Mouse (Mus musculus) forebrain, embryonic 14.5 days (tissue): Measurements from ENCODE around the gene Rxrg. TPM values are rescaled to one million over a fixed set of nuclear protein-coding genes. Genes with fewer than 3 reads are reported as not detected.

Experiments
- ATAC-seq: fragments of 200-750 bp; cut with Nextera tagmentation; 2 replicates; pipeline ENCODE4 v1.8.0; 2017; ENCODE audit warnings: mild to moderate bottlenecking, moderate library complexity
- DNase-seq: peaks from one replicate; pipeline ENCODE4 v3.0.0-alpha.2; 2015; ENCODE audit warnings: low spot score
- H3K27ac ChIP-seq: fragments of 300-500 bp; sonication (generic); 2 replicates; pipeline ENCODE4 v1.5.1; 2014; ENCODE audit warnings: low read depth, mild to moderate bottlenecking, control low read depth, low read length, moderate library complexity
- H3K27me3 ChIP-seq: fragments of 300-500 bp; sonication (generic); replicated peaks from 2 replicates; pipeline ENCODE4 v1.6.1; 2014; ENCODE audit warnings: low read length, control low read depth, mixed read lengths; ENCODE audit not compliant: control insufficient read depth, insufficient read depth
- H3K36me3 ChIP-seq: fragments of 300-500 bp; sonication (generic); 2 replicates; pipeline ENCODE4 v1.6.1; 2014; ENCODE audit warnings: low read length, control low read depth; ENCODE audit not compliant: control insufficient read depth, insufficient read depth
- H3K4me1 ChIP-seq: fragments of 300-500 bp; sonication (generic); 2 replicates; pipeline ENCODE4 v1.6.1; 2014; ENCODE audit warnings: antibody characterized with exemption, low read length, control low read depth; ENCODE audit not compliant: control insufficient read depth, insufficient read depth
- H3K4me2 ChIP-seq: fragments of 300-500 bp; sonication (generic); 2 replicates; pipeline ENCODE4 v1.6.1; 2014; ENCODE audit warnings: mild to moderate bottlenecking, control low read depth, low read length
- H3K4me3 ChIP-seq: fragments of 300-500 bp; sonication (generic); 2 replicates; pipeline ENCODE4 v1.5.1; 2014; ENCODE audit warnings: low read depth, low read length, control low read depth
- H3K9ac ChIP-seq: fragments of 300-500 bp; sonication (generic); 2 replicates; pipeline ENCODE4 v1.6.1; 2014; ENCODE audit warnings: mild to moderate bottlenecking, low read length, control low read depth, moderate library complexity
- H3K9me3 ChIP-seq: fragments of 300-500 bp; sonication (generic); replicated peaks from 2 replicates; pipeline ENCODE4 v1.6.1; 2016; ENCODE audit warnings: low read length, control low read depth, mixed read lengths; ENCODE audit not compliant: control insufficient read depth
- WGBS: fragments of 180-500 bp; shearing (Covaris S2); extraction: QIAGEN DNeasy Blood & Tissue Kit; methylation state at CpG from one replicate; pipeline ENCODE4 v1.1.7; 2014; 5-methylcytosine and 5-hydroxymethylcytosine counted together
- polyA plus RNA-seq: library from polyadenylated mRNA; unstranded; fragments of >200 nt; fragmentation: Nextera tagmentation; extraction: Ambion mirVana; gene quantifications from 2 replicates; pipeline ENCODE4 v1.2.1, GENCODE M21; 2014

The Rxrg gene
- polyA plus RNA-seq, 1 experiment from 2014 or later = 9.3 TPM

- ATAC-seq = no peak
- no peak overlapping the region for H3K4me3 ChIP-seq
- no peaks in the 10 kb centered on the region for H3K36me3 ChIP-seq
- H3K27me3 ChIP-seq = no peaks in the 10 kb centered on the region
- no peak overlapping the region for H3K9ac ChIP-seq
- no peak for DNase-seq
- no peak overlapping the region for H3K27ac ChIP-seq
- no peak overlapping the region for H3K4me2 ChIP-seq
- no peaks in the 10 kb centered on the region for H3K9me3 ChIP-seq
- 94% methylated on average over 6 of the region's 6 CpGs for WGBS
- H3K4me1 ChIP-seq = no peaks in the 10 kb centered on the region
Observed at GRCm38 (mm10) chr1:167631765-167632164, 33.6 kb downstream of the Rxrg start.

DNA sequence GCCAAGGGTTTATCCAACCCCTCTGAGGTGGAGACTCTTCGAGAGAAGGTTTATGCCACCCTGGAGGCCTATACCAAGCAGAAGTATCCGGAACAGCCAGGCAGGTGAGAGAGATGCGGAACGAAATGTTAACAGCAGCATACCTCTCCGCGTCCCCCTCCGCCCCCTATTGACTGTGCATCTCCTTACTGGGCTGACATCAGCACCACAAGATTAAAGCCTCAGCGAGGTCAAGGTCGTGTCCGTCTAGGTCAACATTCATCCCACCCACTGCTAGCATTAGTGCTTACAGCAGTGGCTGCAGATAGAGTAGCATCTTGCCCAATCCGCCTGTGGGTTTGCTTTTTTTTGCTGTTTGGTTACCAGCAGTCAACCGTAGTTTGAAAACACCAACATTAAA, 37.5 kb downstream of the Rxrg start:
- Histone ChIP-seq H3K4me1 (no peaks in the 10 kb centered on the region), H3K9me3 (no peaks in the 10 kb centered on the region), H3K4me2 (no peak overlapping the region), H3K36me3 (no peaks in the 10 kb centered on the region), H3K9ac (no peak overlapping the region), H3K27me3 (no peaks in the 10 kb centered on the region), H3K27ac (no peak overlapping the region), H3K4me3 (no peak overlapping the region)
- DNase-seq (no peak), ATAC-seq (no peak)
- 61% methylated on average over 12 of the region's 12 CpGs for WGBS

GRCm38 (mm10) chr1:167636948-167637347, 38.8 kb downstream of the Rxrg start:
- Histone ChIP-seq H3K9ac (no peak overlapping the region), H3K27me3 (no peaks in the 10 kb centered on the region), H3K4me2 (no peak overlapping the region), H3K27ac (no peak overlapping the region), H3K36me3 (no peaks in the 10 kb centered on the region), H3K4me1 (no peaks in the 10 kb centered on the region), H3K4me3 (no peak overlapping the region), H3K9me3 (no peaks in the 10 kb centered on the region)
- DNase-seq (peak; percentile 83), ATAC-seq (peak; percentile 66)
- WGBS = 12% methylated on average over 3 of the region's 3 CpGs

GRCm38 (mm10) chr1:167638053-167638452, 39.9 kb downstream of the Rxrg start:
- no peaks in the 10 kb centered on the region for H3K4me1 ChIP-seq
- DNase-seq (peak; percentile 46), ATAC-seq (no peak)
- no peak overlapping the region for H3K9ac ChIP-seq
- H3K4me2 ChIP-seq = no peak overlapping the region
- no peak overlapping the region for H3K4me3 ChIP-seq
- WGBS = 26% methylated on average over 13 of the region's 13 CpGs
- no peaks in the 10 kb centered on the region for H3K9me3 ChIP-seq
- no peaks in the 10 kb centered on the region for H3K27me3 ChIP-seq
- H3K27ac ChIP-seq = no peak overlapping the region
- no peaks in the 10 kb centered on the region for H3K36me3 ChIP-seq

DNA sequence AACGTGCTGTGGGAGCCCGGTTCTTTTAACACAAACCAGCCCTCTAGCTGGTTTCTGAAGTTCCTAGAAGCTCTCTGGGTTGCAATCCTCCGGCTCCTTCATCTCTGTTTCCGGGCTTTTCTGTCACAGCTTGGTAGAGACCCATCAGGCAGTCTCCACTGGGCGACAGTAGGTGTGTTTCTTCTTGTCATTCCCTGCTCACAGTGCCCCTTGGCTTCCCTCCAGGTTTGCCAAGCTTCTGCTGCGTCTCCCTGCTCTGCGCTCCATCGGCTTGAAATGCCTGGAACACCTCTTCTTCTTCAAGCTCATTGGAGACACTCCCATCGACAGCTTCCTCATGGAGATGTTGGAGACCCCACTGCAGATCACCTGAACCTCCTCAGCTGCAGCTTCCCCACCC, 40.7 kb downstream of the Rxrg start:
- Histone ChIP-seq H3K4me1 (no peaks in the 10 kb centered on the region), H3K36me3 (no peaks in the 10 kb centered on the region), H3K4me3 (no peak overlapping the region), H3K4me2 (no peak overlapping the region), H3K27ac (no peak overlapping the region), H3K27me3 (no peaks in the 10 kb centered on the region), H3K9me3 (no peaks in the 10 kb centered on the region), H3K9ac (no peak overlapping the region)
- ATAC-seq (no peak), DNase-seq (no peak)
- WGBS = 68% methylated on average over 9 of the region's 9 CpGs

- no peaks in the 10 kb centered on the region for H3K4me1 ChIP-seq
- no peaks in the 10 kb centered on the region for H3K36me3 ChIP-seq
- WGBS = 18% methylated on average over 16 of the region's 16 CpGs
- no peak overlapping the region for H3K4me3 ChIP-seq
- peak; percentile 77 for ATAC-seq
- H3K9me3 ChIP-seq = no peaks in the 10 kb centered on the region
- no peak overlapping the region for H3K27ac ChIP-seq
- DNase-seq = peak; percentile 87
- H3K9ac ChIP-seq = no peak overlapping the region
- no peaks in the 10 kb centered on the region for H3K27me3 ChIP-seq
- H3K4me2 ChIP-seq = no peak overlapping the region
Observed at GRCm38 (mm10) chr1:167644866-167645537, 46.8 kb downstream of the Rxrg start.

GRCm38 (mm10) chr1:167648670-167649069, 50.5 kb downstream of the Rxrg start:
- WGBS = 90% methylated on average over 3 of the region's 3 CpGs
- no peaks in the 10 kb centered on the region for H3K27me3 ChIP-seq
- H3K4me3 ChIP-seq = no peak overlapping the region
- no peaks in the 10 kb centered on the region for H3K4me1 ChIP-seq
- ATAC-seq = no peak
- no peaks in the 10 kb centered on the region for H3K36me3 ChIP-seq
- H3K9ac ChIP-seq = no peak overlapping the region
- no peak overlapping the region for H3K27ac ChIP-seq
- no peaks in the 10 kb centered on the region for H3K9me3 ChIP-seq
- no peak overlapping the region for H3K4me2 ChIP-seq
- no peak for DNase-seq

DNA sequence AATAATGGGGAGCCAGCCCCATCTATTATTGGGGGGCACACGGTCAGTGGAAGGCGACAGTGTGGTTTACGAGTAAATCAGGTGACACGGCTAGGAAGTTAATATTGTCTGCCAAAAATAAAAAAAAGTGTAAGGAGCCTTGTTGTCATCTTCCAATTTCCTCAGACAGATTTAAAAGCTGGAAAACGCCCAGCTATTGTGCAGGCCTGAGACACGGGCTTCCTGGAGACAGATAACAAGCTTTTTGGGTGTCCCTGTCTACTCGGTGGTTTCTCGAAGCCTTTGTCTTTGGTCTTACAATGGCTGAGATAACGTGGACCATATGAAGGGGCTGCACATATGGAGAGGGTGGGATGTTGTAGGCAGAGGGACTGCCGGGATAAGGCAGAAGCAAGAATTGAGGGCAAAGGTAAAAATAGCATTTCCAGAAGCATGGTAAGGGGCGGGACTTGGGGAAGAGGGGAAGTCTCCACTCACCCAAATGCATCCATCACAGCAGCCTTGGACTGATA, 51.0 kb downstream of the Rxrg start:
- no peaks in the 10 kb centered on the region for H3K27me3 ChIP-seq
- H3K9me3 ChIP-seq = no peaks in the 10 kb centered on the region
- H3K36me3 ChIP-seq = no peaks in the 10 kb centered on the region
- no peak for DNase-seq
- H3K4me2 ChIP-seq = no peak overlapping the region
- no peaks in the 10 kb centered on the region for H3K4me1 ChIP-seq
- no peak for ATAC-seq
- no peak overlapping the region for H3K27ac ChIP-seq
- WGBS = 83% methylated on average over 11 of the region's 11 CpGs
- H3K9ac ChIP-seq = no peak overlapping the region
- H3K4me3 ChIP-seq = no peak overlapping the region

- 67% methylated on average over 2 of the region's 2 CpGs for WGBS
- Histone ChIP-seq H3K4me1 (no peaks in the 10 kb centered on the region), H3K9me3 (no peaks in the 10 kb centered on the region), H3K4me2 (no peak overlapping the region), H3K27ac (no peak overlapping the region), H3K27me3 (no peaks in the 10 kb centered on the region), H3K9ac (no peak overlapping the region), H3K36me3 (no peaks in the 10 kb centered on the region), H3K4me3 (no peak overlapping the region)
- ATAC-seq (no peak), DNase-seq (no peak)
Observed at GRCm38 (mm10) chr1:167652336-167652735, 54.2 kb downstream of the Rxrg start.
